Mouse (Mus musculus) kidney, embryonic 16.5 days (tissue): ENCODE results near the gene Ankrd23. TPM values are rescaled to one million over a fixed set of nuclear protein-coding genes. Genes with fewer than 3 reads are reported as not detected.

Experiments used
- ATAC-seq: fragments of 200-750 bp; cut with Nextera tagmentation; 2 replicates; pipeline ENCODE4 v1.8.0; 2017; ENCODE audit warnings: moderate TSS enrichment; ENCODE audit not compliant: low FRiP score, low TSS enrichment
- H3K27ac ChIP-seq: fragments of 300-500 bp; sonication (generic); 2 replicates; pipeline ENCODE4 v1.5.1; 2014; ENCODE audit warnings: low read length
- H3K27me3 ChIP-seq: fragments of 300-500 bp; sonication (generic); 2 replicates; pipeline ENCODE4 v1.6.1; 2014; ENCODE audit warnings: low read length, control low read depth, mixed read lengths; ENCODE audit not compliant: insufficient read depth
- H3K36me3 ChIP-seq: fragments of 300-500 bp; sonication (generic); 2 replicates; pipeline ENCODE4 v1.6.1; 2014; ENCODE audit warnings: low read length, control low read depth, mixed read lengths; ENCODE audit not compliant: insufficient read depth
- H3K4me1 ChIP-seq: fragments of 300-500 bp; sonication (generic); 2 replicates; pipeline ENCODE4 v1.6.1; 2014; ENCODE audit warnings: low read length, control low read depth, mixed read lengths; ENCODE audit not compliant: insufficient read depth
- H3K4me2 ChIP-seq: fragments of 300-500 bp; sonication (generic); replicated peaks from 2 replicates; pipeline ENCODE4 v1.6.1; 2014; ENCODE audit warnings: low read depth, low read length
- H3K4me3 ChIP-seq: fragments of 300-500 bp; sonication (generic); 2 replicates; pipeline ENCODE4 v1.5.1; 2014; ENCODE audit warnings: mild to moderate bottlenecking, low read length
- H3K9ac ChIP-seq: fragments of 300-500 bp; sonication (generic); replicated peaks from 2 replicates; pipeline ENCODE4 v1.6.1; 2014; ENCODE audit warnings: low read length
- H3K9me3 ChIP-seq: fragments of 300-500 bp; sonication (generic); 2 replicates; pipeline ENCODE4 v1.6.1; 2016; ENCODE audit warnings: low read length, control low read depth
- WGBS: fragments of 180-500 bp; shearing (Covaris S2); extraction: QIAGEN DNeasy Blood & Tissue Kit; methylation state at CpG from one replicate; pipeline ENCODE4 v1.1.7; 2014; 5-methylcytosine and 5-hydroxymethylcytosine counted together
- polyA plus RNA-seq: library from polyadenylated mRNA; unstranded; fragments of >200 nt; fragmentation: Nextera tagmentation; extraction: Ambion mirVana; gene quantifications from 2 replicates; pipeline ENCODE4 v1.2.1, GENCODE M21; 2015

Gene Ankrd23
- polyA plus RNA-seq, 1 experiment from 2014 or later, result 15.2 TPM

GRCm38 (mm10) chr1:36574196-36574955 lies 37.7 kb upstream of the Ankrd23 start:
- WGBS, result 70% methylated on average over 5 of the region's 5 CpGs
- H3K9ac ChIP-seq, result no peak overlapping the region
- H3K4me2 ChIP-seq, result no peak overlapping the region
- no peaks in the 10 kb centered on the region for H3K36me3 ChIP-seq
- H3K9me3 ChIP-seq, result no peaks in the 10 kb centered on the region
- H3K27ac ChIP-seq, result no peak overlapping the region
- no peak for ATAC-seq
- peaks cover 60% of the 10 kb centered on the region for H3K4me1 ChIP-seq
- no peaks in the 10 kb centered on the region for H3K27me3 ChIP-seq
- no peak overlapping the region for H3K4me3 ChIP-seq

- no peak for ATAC-seq
- WGBS, result 70% methylated on average over 8 of the region's 8 CpGs
- H3K4me1 ChIP-seq, result peaks cover 64% of the 10 kb centered on the region
Observed at GRCm38 (mm10) chr1:36573524-36573923, 36.8 kb upstream of the Ankrd23 start.

GRCm38 (mm10) chr1:36572709-36573108 lies 36.0 kb upstream of the Ankrd23 start:
- Histone ChIP-seq H3K9ac (no peak overlapping the region), H3K27me3 (no peaks in the 10 kb centered on the region), H3K9me3 (no peaks in the 10 kb centered on the region), H3K4me2 (no peak overlapping the region), H3K4me1 (peaks cover 66% of the 10 kb centered on the region), H3K27ac (peak overlapping the region; percentile 47; the same call in 1 of the 2 replicates), H3K36me3 (no peaks in the 10 kb centered on the region), H3K4me3 (no peak overlapping the region)
- WGBS, result 67% methylated on average over 1 of the region's 1 CpGs
- no peak for ATAC-seq

More at GRCm38 (mm10) chr1:36573524-36573923, 36.8 kb upstream of the Ankrd23 start:
- H3K4me3 ChIP-seq, result no peak overlapping the region
- no peak overlapping the region for H3K9ac ChIP-seq
- no peak overlapping the region for H3K27ac ChIP-seq
- no peak overlapping the region for H3K4me2 ChIP-seq
- H3K36me3 ChIP-seq, result no peaks in the 10 kb centered on the region
- H3K9me3 ChIP-seq, result no peaks in the 10 kb centered on the region
- no peaks in the 10 kb centered on the region for H3K27me3 ChIP-seq

- Histone ChIP-seq H3K9ac (no peak overlapping the region), H3K9me3 (no peaks in the 10 kb centered on the region), H3K4me3 (no peak overlapping the region), H3K36me3 (no peaks in the 10 kb centered on the region), H3K4me1 (peaks cover 70% of the 10 kb centered on the region), H3K27ac (peak overlapping the region; percentile 47), H3K27me3 (no peaks in the 10 kb centered on the region), H3K4me2 (no peak overlapping the region)
- ATAC-seq, result 0 out of 2 replicates have a peak, but pooled peaks have one; percentile 0
- 58% methylated on average over 2 of the region's 2 CpGs for WGBS
Observed at GRCm38 (mm10) chr1:36572140-36572700, 35.5 kb upstream of the Ankrd23 start.

- Histone ChIP-seq H3K27ac (peak overlapping the region; percentile 62), H3K36me3 (no peaks in the 10 kb centered on the region), H3K9ac (no peak overlapping the region), H3K9me3 (no peaks in the 10 kb centered on the region), H3K4me1 (peaks cover 71% of the 10 kb centered on the region), H3K27me3 (no peaks in the 10 kb centered on the region), H3K4me3 (no peak overlapping the region), H3K4me2 (no peak overlapping the region)
- ATAC-seq, result peak; percentile 46
- 37% methylated on average over 6 of the region's 6 CpGs for WGBS
Observed at GRCm38 (mm10) chr1:36571627-36572026, 34.9 kb upstream of the Ankrd23 start.

GRCm38 (mm10) chr1:36570320-36570719 lies 33.6 kb upstream of the Ankrd23 start:
- Histone ChIP-seq H3K36me3 (no peaks in the 10 kb centered on the region), H3K27ac (peak overlapping the region; percentile 90), H3K9me3 (no peaks in the 10 kb centered on the region), H3K4me1 (peaks cover 64% of the 10 kb centered on the region), H3K27me3 (no peaks in the 10 kb centered on the region), H3K9ac (peak overlapping the region; percentile 31; the same call in 1 of the 2 replicates), H3K4me2 (no peak overlapping the region), H3K4me3 (no peak overlapping the region)
- ATAC-seq, result no peak
- WGBS, result 86% methylated on average over 5 of the region's 5 CpGs

- no peaks in the 10 kb centered on the region for H3K27me3 ChIP-seq
- no peak overlapping the region for H3K4me3 ChIP-seq
- no peaks in the 10 kb centered on the region for H3K36me3 ChIP-seq
- no peak for ATAC-seq
- H3K4me1 ChIP-seq, result peaks cover 64% of the 10 kb centered on the region
- WGBS, result 41% methylated on average over 7 of the region's 7 CpGs
- no peak overlapping the region for H3K4me2 ChIP-seq
- no peaks in the 10 kb centered on the region for H3K9me3 ChIP-seq
- peak overlapping the region; percentile 90 for H3K27ac ChIP-seq
- H3K9ac ChIP-seq, result peak overlapping the region; percentile 31
Observed at GRCm38 (mm10) chr1:36569694-36570276, 33.1 kb upstream of the Ankrd23 start.

GRCm38 (mm10) chr1:36568776-36569175 lies 32.1 kb upstream of the Ankrd23 start:
- Histone ChIP-seq H3K9me3 (no peaks in the 10 kb centered on the region), H3K36me3 (no peaks in the 10 kb centered on the region), H3K9ac (peak overlapping the region; percentile 29), H3K4me3 (no peak overlapping the region), H3K27me3 (no peaks in the 10 kb centered on the region), H3K4me1 (peaks cover 71% of the 10 kb centered on the region), H3K4me2 (peak overlapping the region; percentile 28; the same call in 1 of the 2 replicates), H3K27ac (peak overlapping the region; percentile 90)
- ATAC-seq, result no peak
- 54% methylated on average over 4 of the region's 4 CpGs for WGBS

GRCm38 (mm10) chr1:36567818-36568603 lies 31.3 kb upstream of the Ankrd23 start:
- H3K4me1 ChIP-seq, result peaks cover 76% of the 10 kb centered on the region
- peak overlapping the region; percentile 8; the same call in 1 of the 2 replicates for H3K4me3 ChIP-seq
- peak overlapping the region; percentile 28 for H3K4me2 ChIP-seq
- no peaks in the 10 kb centered on the region for H3K36me3 ChIP-seq
- H3K9me3 ChIP-seq, result no peaks in the 10 kb centered on the region
- H3K9ac ChIP-seq, result peak overlapping the region; percentile 29
- WGBS, result 18% methylated on average over 21 of the region's 21 CpGs
- ATAC-seq, result peak; percentile 76
- H3K27me3 ChIP-seq, result no peaks in the 10 kb centered on the region
- H3K27ac ChIP-seq, result peak overlapping the region; percentile 90
